Mouse (Mus musculus): ENCODE results near the gene Arhgap45. TPM values are rescaled to one million over a fixed set of nuclear protein-coding genes. Genes with fewer than 3 reads are reported as not detected.

Arhgap45 gene
- polyA plus RNA-seq, 1 experiment from 2014 or later: 4.7 TPM

DNA sequence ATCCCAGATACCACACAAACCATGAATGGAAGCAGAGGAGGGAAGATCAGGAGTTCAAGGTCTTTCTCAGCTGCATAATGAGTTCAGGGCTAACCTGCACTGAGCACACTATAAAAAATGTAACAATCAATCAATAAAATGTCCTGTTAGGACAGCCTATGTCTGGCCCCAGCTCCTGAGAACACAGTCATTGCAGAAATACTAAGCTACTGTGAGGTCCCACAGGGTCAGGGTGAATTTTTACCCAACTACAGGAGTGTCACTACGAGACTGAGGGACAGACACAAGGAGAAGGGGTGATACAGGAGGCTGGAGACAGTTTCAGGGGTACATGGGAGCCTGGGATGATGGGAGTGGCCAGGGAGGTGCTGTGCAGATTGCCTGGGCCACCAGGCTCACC lies 61.9 kb downstream of the Arhgap45 start:
- Histone ChIP-seq H3K4me1 (replicated peaks) (peaks cover 24% of the 10 kb centered on the region), H3K27me3 (no peaks in the 10 kb centered on the region), H3K9me3 (replicated peaks) (no peaks in the 10 kb centered on the region), H3K4me3 (no peak overlapping the region), H3K27ac (no peak overlapping the region), H3K36me3 (peaks cover 38% of the 10 kb centered on the region), H3K9ac (no peak overlapping the region), H3K4me2 (no peak overlapping the region)
- ATAC-seq (replicated peaks; ENCODE audit: insufficient number of reproducible peaks, insufficient read depth, low FRiP score, low read depth): no peak
- 96% methylated on average over 1 of the region's 1 CpGs for WGBS

DNA sequence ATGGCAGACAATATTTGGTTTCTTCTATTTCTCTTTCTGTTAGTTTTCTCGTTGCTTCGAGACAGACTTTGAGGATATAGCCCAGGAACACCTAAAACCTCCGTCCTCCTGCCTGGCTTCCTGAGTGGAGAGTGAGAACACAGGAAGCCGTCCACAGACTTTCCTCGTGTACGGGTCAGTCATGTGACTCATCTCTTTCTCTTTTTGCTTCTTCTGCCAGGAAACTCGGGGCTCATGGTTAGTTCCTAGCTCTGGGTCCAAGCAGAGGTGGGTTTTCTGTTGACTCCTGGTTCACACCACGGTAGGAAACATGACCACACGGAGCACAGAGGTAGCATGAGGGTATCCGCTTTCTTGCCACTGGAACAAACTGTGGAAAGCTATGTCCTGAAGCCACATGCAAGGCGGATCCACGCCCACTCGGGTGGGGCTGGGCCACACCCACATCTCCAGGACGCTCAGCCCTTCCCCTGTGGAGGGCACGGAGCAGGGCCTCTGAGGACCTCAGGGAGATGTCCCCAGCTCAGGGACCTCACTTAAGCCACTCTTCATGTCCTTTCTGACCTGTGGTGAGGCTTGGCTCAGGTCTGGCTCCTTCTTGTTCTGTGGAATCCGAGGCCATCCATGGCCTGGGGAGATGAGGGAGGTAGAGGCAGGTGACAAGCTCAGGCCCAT lies 64.1 kb downstream of the Arhgap45 start:
- 76% methylated on average over 16 of the region's 16 CpGs for WGBS
- H3K9me3 ChIP-seq (replicated peaks): no peaks in the 10 kb centered on the region
- H3K4me2 ChIP-seq: no peak overlapping the region
- no peak overlapping the region for H3K4me3 ChIP-seq
- no peak for ATAC-seq (replicated peaks; ENCODE audit: insufficient number of reproducible peaks, insufficient read depth, low FRiP score, low read depth)
- no peak overlapping the region for H3K27ac ChIP-seq
- peaks cover 24% of the 10 kb centered on the region for H3K4me1 ChIP-seq (replicated peaks)
- no peaks in the 10 kb centered on the region for H3K27me3 ChIP-seq
- H3K9ac ChIP-seq: no peak overlapping the region
- H3K36me3 ChIP-seq: peaks cover 47% of the 10 kb centered on the region

Other genes starting within 250 kb of the Arhgap45 start
- 54.0 and 65.5 TPM in 2 replicates for gene Rnf126, start 249.7 kb upstream of the Arhgap45 start, polyA plus RNA-seq (2015; fragmentation: Nextera tagmentation; extraction: Ambion mirVana)
- gene Fstl3, start 239.4 kb upstream of the Arhgap45 start, polyA plus RNA-seq (2015; fragmentation: Nextera tagmentation; extraction: Ambion mirVana): 29.0 and 30.9 TPM in 2 replicates
- 0.49 and 5.1 TPM in 2 replicates for gene Prss57, start 225.7 kb upstream of the Arhgap45 start, polyA plus RNA-seq (2015; fragmentation: Nextera tagmentation; extraction: Ambion mirVana)
- gene Palm, start 223.1 kb upstream of the Arhgap45 start, polyA plus RNA-seq (2015; fragmentation: Nextera tagmentation; extraction: Ambion mirVana): 57.8 and 73.1 TPM in 2 replicates
- gene Misp, start 195.7 kb upstream of the Arhgap45 start, polyA plus RNA-seq (2015; fragmentation: Nextera tagmentation; extraction: Ambion mirVana): 0.81 and 1.3 TPM in 2 replicates
- gene Ptbp1, start 162.2 kb upstream of the Arhgap45 start, polyA plus RNA-seq (2015; fragmentation: Nextera tagmentation; extraction: Ambion mirVana): 89.6 and 162 TPM in 2 replicates
- gene Prtn3, start 142.2 kb upstream of the Arhgap45 start, polyA plus RNA-seq (2015; fragmentation: Nextera tagmentation; extraction: Ambion mirVana): 1.1 and 3.0 TPM in 2 replicates
- 8.6 and 15.3 TPM in 2 replicates for gene Plppr3, start 142.0 kb upstream of the Arhgap45 start, polyA plus RNA-seq (2015; fragmentation: Nextera tagmentation; extraction: Ambion mirVana)
- gene Elane, start 130.4 kb upstream of the Arhgap45 start, polyA plus RNA-seq (2015; fragmentation: Nextera tagmentation; extraction: Ambion mirVana): 0.25 and 2.0 TPM in 2 replicates
- gene Cfd, start 125.8 kb upstream of the Arhgap45 start, polyA plus RNA-seq (2015; fragmentation: Nextera tagmentation; extraction: Ambion mirVana): not detected in 2 replicates
- 34.8 and 45.7 TPM in 2 replicates for gene Med16, start 107.7 kb upstream of the Arhgap45 start, polyA plus RNA-seq (2015; fragmentation: Nextera tagmentation; extraction: Ambion mirVana)
- 15.7 TPM in 1 of 2 replicates, not detected in the other for gene Gm26602, start 105.8 kb upstream of the Arhgap45 start, polyA plus RNA-seq (2015; fragmentation: Nextera tagmentation; extraction: Ambion mirVana)
- gene Kiss1r, start 99.7 kb upstream of the Arhgap45 start, polyA plus RNA-seq (2015; fragmentation: Nextera tagmentation; extraction: Ambion mirVana): 0.34 and 0.51 TPM in 2 replicates
- gene R3hdm4, start 95.4 kb upstream of the Arhgap45 start, polyA plus RNA-seq (2015; fragmentation: Nextera tagmentation; extraction: Ambion mirVana): 95.2 and 118 TPM in 2 replicates
- 2.1 and 3.7 TPM in 2 replicates for gene Arid3a, start 89.6 kb upstream of the Arhgap45 start, polyA plus RNA-seq (2015; fragmentation: Nextera tagmentation; extraction: Ambion mirVana)
- 56.7 and 66.6 TPM in 2 replicates for gene Wdr18, start 56.5 kb upstream of the Arhgap45 start, polyA plus RNA-seq (2015; fragmentation: Nextera tagmentation; extraction: Ambion mirVana)
- 0.24 and 0.28 TPM in 2 replicates for gene Grin3b, start 45.9 kb upstream of the Arhgap45 start, polyA plus RNA-seq (2015; fragmentation: Nextera tagmentation; extraction: Ambion mirVana)
- 16.2 and 19.6 TPM in 2 replicates for gene Tmem259, start 32.3 kb upstream of the Arhgap45 start, polyA plus RNA-seq (2015; fragmentation: Nextera tagmentation; extraction: Ambion mirVana)
- gene Cnn2, start 28.1 kb upstream of the Arhgap45 start, polyA plus RNA-seq (2015; fragmentation: Nextera tagmentation; extraction: Ambion mirVana): 208 and 243 TPM in 2 replicates
- gene Abca7, start 20.2 kb upstream of the Arhgap45 start, polyA plus RNA-seq (2015; fragmentation: Nextera tagmentation; extraction: Ambion mirVana): 2.1 and 3.9 TPM in 2 replicates
- 115 and 136 TPM in 2 replicates for gene Polr2e, start 23.1 kb downstream of the Arhgap45 start, polyA plus RNA-seq (2015; fragmentation: Nextera tagmentation; extraction: Ambion mirVana)
- 628 and 658 TPM in 2 replicates for gene Gpx4, start 30.5 kb downstream of the Arhgap45 start, polyA plus RNA-seq (2015; fragmentation: Nextera tagmentation; extraction: Ambion mirVana)
- gene Sbno2, start 88.9 kb downstream of the Arhgap45 start, polyA plus RNA-seq (2015; fragmentation: Nextera tagmentation; extraction: Ambion mirVana): 8.3 and 13.9 TPM in 2 replicates
- 10.0 and 14.2 TPM in 2 replicates for gene Stk11, start 99.2 kb downstream of the Arhgap45 start, polyA plus RNA-seq (2015; fragmentation: Nextera tagmentation; extraction: Ambion mirVana)
- 861 and 962 TPM in 2 replicates for gene Atp5d, start 122.0 kb downstream of the Arhgap45 start, polyA plus RNA-seq (2015; fragmentation: Nextera tagmentation; extraction: Ambion mirVana)
- 1.7 and 2.9 TPM in 2 replicates for gene Cbarp, start 124.2 kb downstream of the Arhgap45 start, polyA plus RNA-seq (2015; fragmentation: Nextera tagmentation; extraction: Ambion mirVana)
- gene Midn, start 131.6 kb downstream of the Arhgap45 start, polyA plus RNA-seq (2015; fragmentation: Nextera tagmentation; extraction: Ambion mirVana): 11.6 and 16.8 TPM in 2 replicates
- gene Cirbp, start 149.3 kb downstream of the Arhgap45 start, polyA plus RNA-seq (2015; fragmentation: Nextera tagmentation; extraction: Ambion mirVana): 86.7 and 90.2 TPM in 2 replicates
- 7.7 and 9.1 TPM in 2 replicates for gene 1600002K03Rik, start 156.3 kb downstream of the Arhgap45 start, polyA plus RNA-seq (2015; fragmentation: Nextera tagmentation; extraction: Ambion mirVana)
- 8.6 and 9.7 TPM in 2 replicates for gene Efna2, start 162.8 kb downstream of the Arhgap45 start, polyA plus RNA-seq (2015; fragmentation: Nextera tagmentation; extraction: Ambion mirVana)
- gene Mum1, start 209.8 kb downstream of the Arhgap45 start, polyA plus RNA-seq (2015; fragmentation: Nextera tagmentation; extraction: Ambion mirVana): 32.7 and 40.5 TPM in 2 replicates
- 553 and 586 TPM in 2 replicates for gene Ndufs7, start 232.5 kb downstream of the Arhgap45 start, polyA plus RNA-seq (2015; fragmentation: Nextera tagmentation; extraction: Ambion mirVana)
- gene Gamt, start 244.4 kb downstream of the Arhgap45 start, polyA plus RNA-seq (2015; fragmentation: Nextera tagmentation; extraction: Ambion mirVana): 47.7 and 52.9 TPM in 2 replicates
- 31.5 and 40.0 TPM in 2 replicates for gene Dazap1, start 244.8 kb downstream of the Arhgap45 start, polyA plus RNA-seq (2015; fragmentation: Nextera tagmentation; extraction: Ambion mirVana)